Mouse (Mus musculus): ENCODE results near the gene Nol6. TPM values are rescaled to one million over a fixed set of nuclear protein-coding genes. Genes with fewer than 3 reads are reported as not detected.

Nol6 gene
- 37.1 and 47.9 TPM in 2 replicates for polyA plus RNA-seq (2015; fragmentation: Nextera tagmentation; extraction: Ambion mirVana)

- H3K4me3 ChIP-seq (ENCODE audit: low read length): peak within 1 kb of the TSS; percentile 82
- H3K9me3 ChIP-seq (ENCODE audit: control insufficient read depth, low read length): no peaks in the 10 kb centered on the region
- peaks cover 22% of the 10 kb centered on the region for H3K36me3 ChIP-seq (ENCODE audit: control insufficient read depth, insufficient read depth, low read length)
- peaks cover 6% of the 10 kb centered on the region for H3K4me1 ChIP-seq (ENCODE audit: control insufficient read depth, insufficient read depth, low read depth, low read length)
- peak within 1 kb of the TSS; percentile 66; the same call in 1 of the 2 replicates for H3K27ac ChIP-seq (ENCODE audit: low read depth, low read length)
- 2% methylated on average over 29 of the region's 29 CpGs for WGBS
- H3K4me2 ChIP-seq (ENCODE audit: low read length): peak within 1 kb of the TSS; percentile 91
- ATAC-seq: peak; percentile 100
- peak within 1 kb of the TSS; percentile 72 for H3K9ac ChIP-seq (ENCODE audit: low read depth, low read length)
- no peaks in the 10 kb centered on the region for H3K27me3 ChIP-seq (replicated peaks; ENCODE audit: control insufficient read depth, insufficient read depth, low read length)
Observed at GRCm38 (mm10) chr4:41124180-41124951, at the start of gene Nol6. TSS of gene Nol6 (minus strand) at chr4:41124455.

- Histone ChIP-seq H3K36me3 (ENCODE audit: control insufficient read depth, insufficient read depth, low read length) (no peaks in the 10 kb centered on the region; the same call in 1 of the 2 replicates), H3K4me3 (ENCODE audit: low read length) (no peak overlapping the region), H3K27ac (ENCODE audit: low read depth, low read length) (no peak overlapping the region), H3K4me2 (ENCODE audit: low read length) (no peak overlapping the region), H3K4me1 (ENCODE audit: control insufficient read depth, insufficient read depth, low read depth, low read length) (no peaks in the 10 kb centered on the region), H3K27me3 (replicated peaks; ENCODE audit: control insufficient read depth, insufficient read depth, low read length) (no peaks in the 10 kb centered on the region), H3K9ac (ENCODE audit: low read depth, low read length) (no peak overlapping the region), H3K9me3 (ENCODE audit: control insufficient read depth, low read length) (no peaks in the 10 kb centered on the region)
- WGBS: 84% methylated on average over 2 of the region's 2 CpGs
- no peak for ATAC-seq
Observed at GRCm38 (mm10) chr4:41170970-41171369, 46.7 kb upstream of the Nol6 start.

- no peaks in the 10 kb centered on the region for H3K27me3 ChIP-seq (replicated peaks; ENCODE audit: control insufficient read depth, insufficient read depth, low read length)
- peak; percentile 56 for ATAC-seq
- H3K27ac ChIP-seq (ENCODE audit: low read depth, low read length): no peak overlapping the region
- H3K4me2 ChIP-seq (ENCODE audit: low read length): no peak overlapping the region
- WGBS: 69% methylated on average over 6 of the region's 6 CpGs
- no peaks in the 10 kb centered on the region for H3K36me3 ChIP-seq (ENCODE audit: control insufficient read depth, insufficient read depth, low read length)
- no peak overlapping the region for H3K4me3 ChIP-seq (ENCODE audit: low read length)
- H3K9ac ChIP-seq (ENCODE audit: low read depth, low read length): no peak overlapping the region
- H3K4me1 ChIP-seq (ENCODE audit: control insufficient read depth, insufficient read depth, low read depth, low read length): no peaks in the 10 kb centered on the region
- no peaks in the 10 kb centered on the region for H3K9me3 ChIP-seq (ENCODE audit: control insufficient read depth, low read length)
Observed at GRCm38 (mm10) chr4:41165693-41166475, 41.6 kb upstream of the Nol6 start.

- Histone ChIP-seq H3K9me3 (ENCODE audit: control insufficient read depth, low read length) (no peaks in the 10 kb centered on the region), H3K4me3 (ENCODE audit: low read length) (no peak overlapping the region), H3K36me3 (ENCODE audit: control insufficient read depth, insufficient read depth, low read length) (no peaks in the 10 kb centered on the region), H3K4me1 (ENCODE audit: control insufficient read depth, insufficient read depth, low read depth, low read length) (no peaks in the 10 kb centered on the region), H3K9ac (ENCODE audit: low read depth, low read length) (no peak overlapping the region), H3K27me3 (replicated peaks; ENCODE audit: control insufficient read depth, insufficient read depth, low read length) (no peaks in the 10 kb centered on the region), H3K27ac (ENCODE audit: low read depth, low read length) (peak overlapping the region; percentile 35), H3K4me2 (ENCODE audit: low read length) (no peak overlapping the region)
- no peak for ATAC-seq
- WGBS: 21% methylated on average over 2 of the region's 2 CpGs
Observed at GRCm38 (mm10) chr4:41164974-41165373, 40.7 kb upstream of the Nol6 start.

- Histone ChIP-seq H3K4me1 (ENCODE audit: control insufficient read depth, insufficient read depth, low read depth, low read length) (peaks cover 4% of the 10 kb centered on the region; the same call in 1 of the 2 replicates), H3K9ac (ENCODE audit: low read depth, low read length) (no peak overlapping the region), H3K27ac (ENCODE audit: low read depth, low read length) (no peak overlapping the region), H3K9me3 (ENCODE audit: control insufficient read depth, low read length) (no peaks in the 10 kb centered on the region), H3K4me2 (ENCODE audit: low read length) (no peak overlapping the region), H3K27me3 (replicated peaks; ENCODE audit: control insufficient read depth, insufficient read depth, low read length) (no peaks in the 10 kb centered on the region), H3K4me3 (ENCODE audit: low read length) (no peak overlapping the region), H3K36me3 (ENCODE audit: control insufficient read depth, insufficient read depth, low read length) (no peaks in the 10 kb centered on the region)
- ATAC-seq: no peak
- WGBS: 100% methylated on average over 3 of the region's 3 CpGs
Observed at GRCm38 (mm10) chr4:41161232-41161631, 37.0 kb upstream of the Nol6 start.

- H3K36me3 ChIP-seq (ENCODE audit: control insufficient read depth, insufficient read depth, low read length): no peaks in the 10 kb centered on the region
- ATAC-seq: no peak
- peaks cover 4% of the 10 kb centered on the region; the same call in 1 of the 2 replicates for H3K4me1 ChIP-seq (ENCODE audit: control insufficient read depth, insufficient read depth, low read depth, low read length)
- H3K4me2 ChIP-seq (ENCODE audit: low read length): no peak overlapping the region
- no peak overlapping the region for H3K4me3 ChIP-seq (ENCODE audit: low read length)
- H3K27ac ChIP-seq (ENCODE audit: low read depth, low read length): no peak overlapping the region
- H3K9me3 ChIP-seq (ENCODE audit: control insufficient read depth, low read length): no peaks in the 10 kb centered on the region
- WGBS: 92% methylated on average over 1 of the region's 1 CpGs
- H3K9ac ChIP-seq (ENCODE audit: low read depth, low read length): no peak overlapping the region
- no peaks in the 10 kb centered on the region for H3K27me3 ChIP-seq (replicated peaks; ENCODE audit: control insufficient read depth, insufficient read depth, low read length)
Observed at GRCm38 (mm10) chr4:41158251-41158650, 34.0 kb upstream of the Nol6 start.

- Histone ChIP-seq H3K4me2 (ENCODE audit: low read length) (no peak overlapping the region), H3K4me1 (ENCODE audit: control insufficient read depth, insufficient read depth, low read depth, low read length) (peaks cover 8% of the 10 kb centered on the region; the same call in 1 of the 2 replicates), H3K36me3 (ENCODE audit: control insufficient read depth, insufficient read depth, low read length) (no peaks in the 10 kb centered on the region), H3K27me3 (replicated peaks; ENCODE audit: control insufficient read depth, insufficient read depth, low read length) (no peaks in the 10 kb centered on the region), H3K4me3 (ENCODE audit: low read length) (no peak overlapping the region), H3K27ac (ENCODE audit: low read depth, low read length) (no peak overlapping the region), H3K9ac (ENCODE audit: low read depth, low read length) (no peak overlapping the region), H3K9me3 (ENCODE audit: control insufficient read depth, low read length) (no peaks in the 10 kb centered on the region)
- no peak for ATAC-seq
- 90% methylated on average over 9 of the region's 9 CpGs for WGBS
Observed at GRCm38 (mm10) chr4:41156961-41157360, 32.7 kb upstream of the Nol6 start.

GRCm38 (mm10) chr4:41153146-41153545 is 28.9 kb upstream of the Nol6 start:
- H3K27ac ChIP-seq (ENCODE audit: low read depth, low read length): no peak overlapping the region

GRCm38 (mm10) chr4:41151186-41151585 is 26.9 kb upstream of the Nol6 start:
- Histone ChIP-seq H3K4me2 (ENCODE audit: low read length) (no peak overlapping the region), H3K4me3 (ENCODE audit: low read length) (no peak overlapping the region), H3K27ac (ENCODE audit: low read depth, low read length) (no peak overlapping the region), H3K9ac (ENCODE audit: low read depth, low read length) (no peak overlapping the region), H3K36me3 (ENCODE audit: control insufficient read depth, insufficient read depth, low read length) (no peaks in the 10 kb centered on the region), H3K4me1 (ENCODE audit: control insufficient read depth, insufficient read depth, low read depth, low read length) (peaks cover 4% of the 10 kb centered on the region; the same call in 1 of the 2 replicates), H3K27me3 (replicated peaks; ENCODE audit: control insufficient read depth, insufficient read depth, low read length) (no peaks in the 10 kb centered on the region), H3K9me3 (ENCODE audit: control insufficient read depth, low read length) (no peaks in the 10 kb centered on the region)
- 92% methylated on average over 7 of the region's 7 CpGs for WGBS
- ATAC-seq: no peak

More at GRCm38 (mm10) chr4:41153146-41153545, 28.9 kb upstream of the Nol6 start:
- H3K9me3 ChIP-seq (ENCODE audit: control insufficient read depth, low read length): no peaks in the 10 kb centered on the region
- no peaks in the 10 kb centered on the region for H3K27me3 ChIP-seq (replicated peaks; ENCODE audit: control insufficient read depth, insufficient read depth, low read length)
- 70% methylated on average over 3 of the region's 3 CpGs for WGBS
- H3K4me2 ChIP-seq (ENCODE audit: low read length): no peak overlapping the region
- H3K9ac ChIP-seq (ENCODE audit: low read depth, low read length): no peak overlapping the region
- no peak for ATAC-seq
- H3K36me3 ChIP-seq (ENCODE audit: control insufficient read depth, insufficient read depth, low read length): no peaks in the 10 kb centered on the region
- no peak overlapping the region for H3K4me3 ChIP-seq (ENCODE audit: low read length)
- H3K4me1 ChIP-seq (ENCODE audit: control insufficient read depth, insufficient read depth, low read depth, low read length): peaks cover 8% of the 10 kb centered on the region; the same call in 1 of the 2 replicates

Data from hindbrain, embryonic 16.5 days (tissue).